Mouse (Mus musculus) left cerebral cortex, adult 2 months (tissue): ENCODE data around the gene Uri1. TPM values are rescaled to one million over a fixed set of nuclear protein-coding genes. Genes with fewer than 3 reads are reported as not detected.

ENCODE experiments used
- DNase-seq, 2 experiments: peaks; one replicate each; pipeline ENCODE4 v3.0.0; 2021 to 2022; ENCODE audit warnings: low spot score in 2 of 2, mixed read lengths in 1 of 2; ENCODE audit errors: extremely low spot score in 1 of 2
- H3K27ac ChIP-seq: fragments of 200-600 bp; 2 replicates; pipeline ENCODE4 v1.8.1; 2022
- H3K4me3 ChIP-seq: fragments of 200-600 bp; 2 replicates; pipeline ENCODE4 v1.8.1; 2022
- CTCF ChIP-seq: fragments of 200-600 bp; IDR thresholded peaks from 2 replicates; pipeline ENCODE4 v1.8.1; 2022; ENCODE audit warnings: antibody characterized with exemption, mild to moderate bottlenecking, moderate library complexity
- intact Hi-C: fragments of 180-260 bp; cut with DNase I; formaldehyde crosslinking; loops from one replicate; pipeline ENCODE4 v1.15.1; 2025
- total RNA-seq, 2 experiments: library from RNA; stranded (reverse); gene quantifications; 2 replicates each; pipeline ENCODE4 v1.2.3; 2021

Uri1 gene
- total RNA-seq, 2 experiments from 2014 or later, result 39.2 to 51.4 TPM

DNA sequence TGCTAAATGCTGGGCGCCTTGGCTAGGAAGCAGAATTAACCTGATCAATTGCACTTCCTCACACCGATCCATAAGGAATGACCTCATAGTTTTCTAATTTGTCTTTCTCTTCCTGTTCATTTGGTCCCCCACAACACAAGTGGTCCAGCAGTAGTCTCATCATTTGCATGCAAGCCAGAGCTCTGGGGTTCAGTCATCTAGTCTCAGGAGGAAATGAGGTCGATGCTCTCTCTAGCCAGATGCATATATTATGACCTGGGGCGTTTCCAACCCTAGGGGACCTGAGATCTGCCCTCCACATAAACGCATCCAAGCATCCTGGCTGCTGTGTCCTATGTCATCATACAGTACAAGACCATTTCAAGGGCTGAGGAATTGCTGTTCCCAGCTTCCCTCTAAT lies 14.2 kb upstream of the Uri1 start:
- Histone ChIP-seq H3K27ac (no peak overlapping the region), H3K4me3 (no peak overlapping the region)
- TF ChIP-seq CTCF, result no peak
- intact Hi-C loops, result no loop called here
- DNase-seq, result no peak

DNA sequence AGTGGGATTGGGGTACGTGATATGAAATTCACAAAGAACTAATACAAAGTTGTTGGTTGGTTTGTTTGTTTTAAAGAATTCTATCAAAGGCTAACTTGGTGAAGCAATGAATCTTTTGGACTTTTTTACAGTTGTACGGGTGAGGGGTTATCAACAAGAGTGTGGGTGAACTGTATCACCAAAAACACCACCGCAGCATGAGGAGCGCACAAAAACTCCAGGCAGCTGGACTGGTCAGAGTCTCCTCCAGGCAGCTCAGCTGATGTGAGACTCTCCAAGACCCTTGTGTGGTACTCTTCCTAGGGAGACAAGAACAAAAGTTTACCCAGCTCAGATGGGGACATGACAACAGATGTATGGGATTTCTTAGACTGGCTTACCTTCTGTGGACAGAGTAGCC lies 7.8 kb upstream of the Uri1 start:
- no peak for TF ChIP-seq CTCF
- Histone ChIP-seq H3K27ac (no peak overlapping the region), H3K4me3 (no peak overlapping the region)
- intact Hi-C loops, result no loop called here
- no peak for DNase-seq

DNA sequence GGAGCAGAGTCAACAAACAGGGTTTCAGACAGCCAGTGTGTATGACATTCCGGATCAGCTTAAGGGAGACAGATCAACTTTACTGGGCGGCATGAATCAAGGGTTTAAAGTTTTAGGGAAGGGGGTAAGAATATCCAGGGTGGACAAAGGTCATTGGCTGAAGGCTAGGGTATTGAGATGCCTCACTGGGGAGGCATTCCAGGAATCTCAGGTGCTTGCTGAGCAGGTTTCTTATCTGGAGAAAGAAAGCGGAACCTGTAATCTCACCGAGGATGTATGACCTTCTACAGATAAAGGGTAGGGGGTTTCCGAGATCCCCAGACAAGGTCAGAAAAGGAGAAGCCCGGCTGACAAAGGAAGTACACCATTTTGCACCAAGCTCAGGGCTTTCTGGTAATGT lies 7.3 kb upstream of the Uri1 start:
- no peak overlapping the region for H3K4me3 ChIP-seq
- H3K27ac ChIP-seq, result no peak overlapping the region
- TF ChIP-seq CTCF, result no peak
- DNase-seq, result no peak
- intact Hi-C loops, result no loop called here

DNA sequence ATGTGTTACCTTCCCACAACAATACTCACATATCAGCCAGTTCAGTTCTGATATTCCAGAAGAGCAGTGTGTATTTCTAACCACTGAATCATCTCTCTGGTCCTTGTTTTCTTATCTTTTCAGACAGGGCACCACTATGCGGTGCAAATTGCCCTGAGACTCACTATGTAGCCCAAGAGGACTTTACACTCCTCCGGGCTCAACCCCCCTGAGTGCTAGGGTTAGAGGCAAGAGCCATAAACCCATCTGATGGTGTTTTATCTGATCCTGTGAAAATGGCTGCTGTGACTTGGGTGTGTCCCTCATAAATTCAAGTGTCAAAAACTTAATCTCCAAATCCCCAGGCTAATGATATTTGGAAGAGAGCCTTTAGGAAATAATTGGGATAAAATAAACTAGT lies 6.6 kb upstream of the Uri1 start:
- DNase-seq, result no peak
- intact Hi-C loops, result no loop called here
- H3K27ac ChIP-seq, result no peak overlapping the region
- no peak for TF ChIP-seq CTCF
- H3K4me3 ChIP-seq, result no peak overlapping the region

DNA sequence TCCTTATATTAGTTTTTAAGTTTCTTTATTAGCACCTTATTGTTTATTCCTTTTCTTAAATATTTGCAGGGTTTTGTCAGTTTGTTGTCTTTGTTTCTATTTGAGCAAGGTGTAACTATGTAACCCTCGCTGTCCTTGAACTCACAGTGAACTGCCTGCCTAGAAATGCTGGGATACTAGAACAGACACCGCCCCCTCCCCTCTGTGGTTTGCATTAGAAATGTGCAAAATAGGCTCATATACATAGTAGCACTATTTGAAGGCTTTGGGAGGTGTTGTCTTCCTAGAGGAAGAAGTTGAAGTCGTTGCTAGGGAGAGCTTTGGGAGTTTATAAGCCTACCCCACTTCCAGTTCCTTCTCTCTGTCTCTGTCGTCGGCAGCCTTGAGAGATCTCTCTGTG lies 5.7 kb upstream of the Uri1 start:
- Histone ChIP-seq H3K27ac (no peak overlapping the region), H3K4me3 (no peak overlapping the region)
- intact Hi-C loops, result no loop called here
- no peak for TF ChIP-seq CTCF
- DNase-seq, result no peak

DNA sequence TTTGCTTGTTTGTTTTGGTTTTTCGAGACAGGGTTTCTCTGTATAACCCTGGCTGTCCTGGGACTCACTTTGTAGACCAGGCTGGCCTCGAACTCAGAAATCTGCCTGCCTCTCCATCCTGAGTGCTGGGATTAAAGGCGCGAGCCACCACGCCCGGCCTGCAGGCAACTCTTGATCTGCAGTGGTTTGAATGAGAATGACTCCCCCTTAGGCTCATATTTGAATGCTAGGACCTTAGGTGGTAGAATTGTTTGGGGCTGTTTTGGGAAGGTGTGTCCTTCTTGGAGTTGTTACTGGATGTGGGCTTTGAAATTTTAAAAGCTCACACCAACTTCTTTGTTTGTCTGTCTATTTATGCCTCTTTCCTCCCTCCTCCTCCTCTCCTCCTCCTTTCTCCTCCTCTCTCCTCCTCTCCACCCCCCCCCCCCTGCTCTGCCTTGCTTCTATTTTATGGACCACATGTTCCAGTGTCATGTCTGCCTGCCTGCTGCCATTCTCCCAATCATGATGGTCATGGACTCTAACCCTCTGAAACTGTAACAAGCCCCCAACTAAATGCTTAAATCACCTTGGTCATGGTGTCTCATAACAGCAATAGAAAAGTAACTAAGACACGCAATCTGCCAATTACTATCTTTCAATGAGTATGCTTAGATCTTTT lies 4.7 kb upstream of the Uri1 start:
- H3K27ac ChIP-seq, result no peak overlapping the region
- H3K4me3 ChIP-seq, result no peak overlapping the region
- TF ChIP-seq CTCF, result no peak
- intact Hi-C loops, result no loop called here
- no peak for DNase-seq

- intact Hi-C loops, result no loop called here
- TF ChIP-seq CTCF, result no peak
Measured at GRCm38 (mm10) chr7:38024839-38025238, 1.5 kb upstream of the Uri1 start.

GRCm38 (mm10) chr7:38019770-38020169 lies 3.6 kb downstream of the Uri1 start:
- H3K4me3 ChIP-seq, result peak overlapping the region; percentile 76
- intact Hi-C loops, result loop anchor here (2.0 kb wide), 1 partner anchor 41 kb away; no protein-coding TSS in a partner anchor
- no peak for DNase-seq
- TF ChIP-seq CTCF, result no peak
- H3K27ac ChIP-seq, result peak overlapping the region; percentile 90

More at GRCm38 (mm10) chr7:38024839-38025238, 1.5 kb upstream of the Uri1 start:
- no peak overlapping the region for H3K4me3 ChIP-seq
- DNase-seq, result no peak
- no peak overlapping the region for H3K27ac ChIP-seq

DNA sequence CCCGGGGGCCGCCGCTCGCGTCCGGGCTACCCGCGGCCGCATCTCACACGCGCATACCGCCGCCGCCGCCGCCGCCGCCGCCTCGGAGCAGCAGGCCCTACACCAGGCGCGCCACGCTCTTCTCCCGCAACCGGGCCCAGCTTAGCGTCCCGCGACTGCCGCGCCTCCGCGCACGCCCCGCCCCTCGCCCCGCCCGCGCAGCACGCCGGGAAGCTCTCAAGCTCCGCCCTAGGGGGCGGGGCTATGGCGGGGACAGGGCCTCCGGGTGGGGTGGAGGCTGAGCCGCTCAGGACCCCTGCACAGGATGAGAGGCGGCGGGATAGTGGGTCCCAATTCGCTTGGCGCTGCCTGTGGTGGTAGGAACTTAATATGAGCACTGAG lies 4.0 kb downstream of the Uri1 start:
- peak overlapping the region; percentile 76 for H3K4me3 ChIP-seq
- intact Hi-C loops, result loop anchor here (2.0 kb wide), 1 partner anchor 41 kb away; no protein-coding TSS in a partner anchor
- peak; percentile 90 to 92 for DNase-seq
- peak overlapping the region; percentile 90 for H3K27ac ChIP-seq
- TF ChIP-seq CTCF, result no peak

DNA sequence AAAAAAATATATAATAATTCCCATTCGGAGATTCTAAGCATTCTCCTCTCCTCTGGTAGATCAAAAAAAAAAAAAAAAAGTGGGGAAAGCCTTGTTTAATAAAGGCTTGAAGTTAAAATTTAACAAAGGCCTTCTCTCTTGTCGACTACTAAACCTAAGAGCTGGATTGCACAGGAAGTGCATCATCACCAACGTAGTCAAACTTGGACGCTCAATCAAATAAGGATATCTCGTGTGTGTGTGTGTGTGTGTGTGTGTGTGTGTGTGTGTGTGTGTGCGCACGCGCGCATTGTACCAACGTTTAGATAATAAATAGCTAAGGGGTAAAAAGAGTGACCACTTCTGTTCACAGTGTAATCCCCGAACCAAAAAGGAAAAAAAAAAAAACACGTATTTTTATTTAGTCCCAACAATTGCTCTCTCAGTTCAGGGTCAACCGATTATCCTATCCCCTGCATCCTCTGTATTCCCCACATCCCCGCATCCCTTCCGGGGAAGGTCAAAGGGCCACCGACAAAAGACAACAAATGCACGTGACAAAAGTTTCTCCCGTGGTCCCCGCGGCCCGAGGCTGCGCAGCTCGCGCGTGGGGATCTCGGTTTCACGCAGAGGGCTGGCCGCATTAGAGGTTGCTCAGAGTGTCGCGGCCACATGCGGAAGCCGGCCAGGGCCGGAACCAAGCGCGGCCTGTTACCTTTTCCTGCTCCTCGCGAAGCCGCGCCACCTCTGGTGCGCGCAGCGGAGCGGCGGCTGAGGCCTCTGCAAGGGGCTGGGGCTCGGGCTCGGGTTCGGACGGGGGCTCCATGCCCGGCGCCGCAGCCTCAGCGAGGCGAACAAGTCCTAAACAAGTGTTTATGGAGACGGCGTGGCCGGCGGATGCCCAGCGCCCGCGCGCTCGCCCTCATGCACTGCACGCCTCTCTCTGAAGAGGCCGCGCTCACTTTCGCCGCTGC lies 4.7 kb downstream of the Uri1 start:
- DNase-seq, result peak; percentile 63 to 67
- intact Hi-C loops, result loop anchor here (2.0 kb wide), 1 partner anchor 42 kb away; no protein-coding TSS in a partner anchor
- TF ChIP-seq CTCF, result no peak; the same call in 1 of the 2 replicates
- H3K4me3 ChIP-seq, result peak overlapping the region; percentile 76
- H3K27ac ChIP-seq, result peak overlapping the region; percentile 90

DNA sequence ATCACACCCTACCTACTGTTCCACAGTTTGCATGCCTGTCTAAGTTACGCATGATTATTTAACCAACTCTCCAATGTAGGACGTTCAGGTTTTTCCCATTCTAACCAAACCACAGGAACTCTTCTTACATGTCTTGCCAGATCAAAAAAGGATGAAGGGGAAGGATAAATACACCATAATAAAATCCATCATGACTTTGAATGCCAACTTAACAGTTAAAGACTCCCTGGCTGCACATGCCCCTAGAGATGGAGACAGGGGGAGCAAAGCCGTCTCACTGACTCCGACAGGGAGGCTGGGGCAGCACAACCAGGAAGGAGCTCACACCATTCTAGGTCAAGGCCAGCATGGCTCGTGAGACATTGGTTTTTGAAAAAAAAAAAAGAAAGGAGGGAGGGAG lies 8.0 kb downstream of the Uri1 start:
- DNase-seq, result no peak
- TF ChIP-seq CTCF, result no peak
- intact Hi-C loops, result no loop called here
- H3K4me3 ChIP-seq, result no peak overlapping the region
- no peak overlapping the region for H3K27ac ChIP-seq

DNA sequence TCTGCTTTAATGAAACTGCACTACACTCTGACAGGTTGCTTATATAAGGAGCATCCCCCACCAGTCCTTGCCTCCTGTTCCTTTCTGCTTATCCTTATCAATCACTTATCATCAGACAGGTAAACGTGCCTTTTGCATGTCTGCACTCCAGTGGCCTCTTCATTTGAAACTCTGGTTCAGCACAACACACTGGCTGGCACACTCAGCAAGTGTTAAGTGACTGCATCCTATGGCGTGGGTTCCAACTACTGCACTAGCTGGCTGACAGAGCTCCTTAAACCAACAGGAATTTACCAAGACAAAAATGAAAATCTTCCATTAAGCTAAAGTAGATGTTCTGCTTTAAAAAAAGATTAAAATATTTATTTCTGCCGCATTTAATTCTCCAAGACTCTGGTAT lies 9.4 kb downstream of the Uri1 start:
- no peak for TF ChIP-seq CTCF
- Histone ChIP-seq H3K4me3 (no peak overlapping the region), H3K27ac (no peak overlapping the region; the same call in 1 of the 2 replicates)
- peak in 1 of 2 experiments; percentile 13 for DNase-seq
- intact Hi-C loops, result no loop called here
